Mouse (Mus musculus) cortical plate, adult 2 months (tissue): Measurements from ENCODE around the gene Abcc2.

Experiments
- CTCF ChIP-seq: fragments of 200-500 bp; IDR thresholded peaks from 2 replicates; pipeline ENCODE4 v1.5.1; 2011; ENCODE audit warnings: mild to moderate bottlenecking, control low read depth, low read length; ENCODE audit not compliant: insufficient read depth; ENCODE audit errors: extremely low read depth
- POLR2A ChIP-seq: fragments of 200-500 bp; IDR thresholded peaks from 2 replicates; pipeline ENCODE4 v1.6.1; 2011; ENCODE audit warnings: mild to moderate bottlenecking, low read length, control low read depth; ENCODE audit not compliant: insufficient read depth; ENCODE audit errors: extremely low read depth

GRCm38 (mm10) chr19:43750008-43750407 is 32.0 kb upstream of the Abcc2 start:
- TF ChIP-seq POLR2A = no peak
- TF ChIP-seq CTCF = no peak
